Mouse (Mus musculus): ENCODE data around the gene Nat8f2. TPM values are rescaled to one million over a fixed set of nuclear protein-coding genes. Genes with fewer than 3 reads are reported as not detected.
"Not testable (repeated sequence)": the region's sequence is repeated elsewhere in the genome, so short reads cannot be mapped to it uniquely, and the experiment has no call there.

Nat8f2 gene
- polyA plus RNA-seq, 1 experiment: not detected

GRCm38 (mm10) chr6:85846921-85847320 is 22.0 kb downstream of the Nat8f2 start:
- 12% methylated on average over 1 of the region's 1 CpGs for WGBS
- Histone ChIP-seq H3K27ac (ENCODE audit: insufficient read depth, low read depth, low read length) (no peak overlapping the region), H3K4me3 (ENCODE audit: insufficient read depth, low read depth, low read length) (no peak overlapping the region), H3K4me1 (ENCODE audit: control insufficient read depth, insufficient read depth, low read length) (peaks cover 3% of the 10 kb centered on the region; the same call in 1 of the 2 replicates)
- no peak for TF ChIP-seq POLR2A (IDR thresholded peaks at IDR 0.05; ENCODE audit: insufficient read depth, low read depth, low read length)
- TF ChIP-seq CTCF (IDR thresholded peaks at IDR 0.05; ENCODE audit: insufficient read depth, low read depth, low read length): no peak

- WGBS: 82% methylated on average over 25 of the region's 25 CpGs
- not testable (repeated sequence) for H3K4me1 ChIP-seq (ENCODE audit: control insufficient read depth, insufficient read depth, low read length); H3K4me3 ChIP-seq (ENCODE audit: insufficient read depth, low read depth, low read length); H3K27ac ChIP-seq (ENCODE audit: insufficient read depth, low read depth, low read length)
These were observed 25.1 kb downstream of the Nat8f2 start for GRCm38 (mm10) chr6:85843677-85844458.

GRCm38 (mm10) chr6:85839982-85840381 is 29.0 kb downstream of the Nat8f2 start:
- no peak for TF ChIP-seq POLR2A (IDR thresholded peaks at IDR 0.05; ENCODE audit: insufficient read depth, low read depth, low read length)
- TF ChIP-seq CTCF (IDR thresholded peaks at IDR 0.05; ENCODE audit: insufficient read depth, low read depth, low read length): no peak
- WGBS: 45% methylated on average over 4 of the region's 4 CpGs
- Histone ChIP-seq H3K27ac (ENCODE audit: insufficient read depth, low read depth, low read length) (no peak overlapping the region), H3K4me3 (ENCODE audit: insufficient read depth, low read depth, low read length) (no peak overlapping the region), H3K4me1 (ENCODE audit: control insufficient read depth, insufficient read depth, low read length) (no peaks in the 10 kb centered on the region)

GRCm38 (mm10) chr6:85838674-85839073 is 30.3 kb downstream of the Nat8f2 start:
- H3K4me1 ChIP-seq (ENCODE audit: control insufficient read depth, insufficient read depth, low read length): no peaks in the 10 kb centered on the region
- no peak overlapping the region for H3K4me3 ChIP-seq (ENCODE audit: insufficient read depth, low read depth, low read length)
- no peak overlapping the region for H3K27ac ChIP-seq (ENCODE audit: insufficient read depth, low read depth, low read length)
- TF ChIP-seq POLR2A (IDR thresholded peaks at IDR 0.05; ENCODE audit: insufficient read depth, low read depth, low read length) (no peak), CTCF (IDR thresholded peaks at IDR 0.05; ENCODE audit: insufficient read depth, low read depth, low read length) (no peak)
- 54% methylated on average over 8 of the region's 8 CpGs for WGBS

GRCm38 (mm10) chr6:85837307-85837706 is 31.7 kb downstream of the Nat8f2 start:
- not testable (repeated sequence) for H3K4me1 ChIP-seq (ENCODE audit: control insufficient read depth, insufficient read depth, low read length); H3K4me3 ChIP-seq (ENCODE audit: insufficient read depth, low read depth, low read length); H3K27ac ChIP-seq (ENCODE audit: insufficient read depth, low read depth, low read length)
- 7% methylated on average over 12 of the region's 12 CpGs for WGBS

- H3K27ac ChIP-seq (ENCODE audit: insufficient read depth, low read depth, low read length); H3K4me3 ChIP-seq (ENCODE audit: insufficient read depth, low read depth, low read length); H3K4me1 ChIP-seq (ENCODE audit: control insufficient read depth, insufficient read depth, low read length): not testable (repeated sequence)
- 8% methylated on average over 9 of the region's 9 CpGs for WGBS
These were observed 32.1 kb downstream of the Nat8f2 start for GRCm38 (mm10) chr6:85836827-85837226.

GRCm38 (mm10) chr6:85836098-85836497 is 32.9 kb downstream of the Nat8f2 start:
- H3K27ac ChIP-seq (ENCODE audit: insufficient read depth, low read depth, low read length); H3K4me1 ChIP-seq (ENCODE audit: control insufficient read depth, insufficient read depth, low read length); H3K4me3 ChIP-seq (ENCODE audit: insufficient read depth, low read depth, low read length): not testable (repeated sequence)
- WGBS: 50% methylated on average over 5 of the region's 5 CpGs

GRCm38 (mm10) chr6:85835104-85835503 is 33.9 kb downstream of the Nat8f2 start:
- WGBS: 82% methylated on average over 1 of the region's 2 CpGs
- not testable (repeated sequence) for H3K4me1 ChIP-seq (ENCODE audit: control insufficient read depth, insufficient read depth, low read length); H3K27ac ChIP-seq (ENCODE audit: insufficient read depth, low read depth, low read length); H3K4me3 ChIP-seq (ENCODE audit: insufficient read depth, low read depth, low read length)

GRCm38 (mm10) chr6:85834504-85835100 is 34.4 kb downstream of the Nat8f2 start:
- not testable (repeated sequence) for H3K4me1 ChIP-seq (ENCODE audit: control insufficient read depth, insufficient read depth, low read length); H3K4me3 ChIP-seq (ENCODE audit: insufficient read depth, low read depth, low read length); H3K27ac ChIP-seq (ENCODE audit: insufficient read depth, low read depth, low read length)

GRCm38 (mm10) chr6:85831796-85832321 is 37.1 kb downstream of the Nat8f2 start, which contains the start of gene Nat8:
TSS of gene Nat8 (minus strand) at chr6:85832082.
- Histone ChIP-seq H3K27ac (ENCODE audit: insufficient read depth, low read depth, low read length) (no peak within 1 kb of the TSS), H3K4me3 (ENCODE audit: insufficient read depth, low read depth, low read length) (no peak within 1 kb of the TSS), H3K4me1 (ENCODE audit: control insufficient read depth, insufficient read depth, low read length) (no peaks in the 10 kb centered on the region)
- 85% methylated on average over 7 of the region's 7 CpGs for WGBS
- TF ChIP-seq CTCF (IDR thresholded peaks at IDR 0.05; ENCODE audit: insufficient read depth, low read depth, low read length): no peak
- TF ChIP-seq POLR2A (IDR thresholded peaks at IDR 0.05; ENCODE audit: insufficient read depth, low read depth, low read length): no peak

Data from olfactory bulb, adult 2 months (tissue).